Mouse (Mus musculus) midbrain, embryonic 15.5 days (tissue): ENCODE measurements around the gene Pigu. TPM values are rescaled to one million over a fixed set of nuclear protein-coding genes. Genes with fewer than 3 reads are reported as not detected.

ENCODE experiments used
- ATAC-seq: fragments of 200-750 bp; cut with Nextera tagmentation; replicated peaks from 2 replicates; pipeline ENCODE4 v1.8.0; 2017; ENCODE audit warnings: moderate TSS enrichment
- H3K27ac ChIP-seq: fragments of 300-500 bp; sonication (generic); 2 replicates; pipeline ENCODE4 v1.5.1; 2015; ENCODE audit warnings: mild to moderate bottlenecking, inconsistent platforms
- H3K27me3 ChIP-seq: fragments of 300-500 bp; sonication (generic); replicated peaks from 2 replicates; pipeline ENCODE4 v1.6.1; 2015; ENCODE audit warnings: inconsistent platforms
- H3K36me3 ChIP-seq: fragments of 300-500 bp; sonication (generic); replicated peaks from 2 replicates; pipeline ENCODE4 v1.6.1; 2015; ENCODE audit warnings: inconsistent platforms
- H3K4me1 ChIP-seq: fragments of 300-500 bp; sonication (generic); 2 replicates; pipeline ENCODE4 v1.6.1; 2015; ENCODE audit warnings: inconsistent platforms
- H3K4me2 ChIP-seq: fragments of 300-500 bp; sonication (generic); 2 replicates; pipeline ENCODE4 v1.6.1; 2015; ENCODE audit warnings: inconsistent platforms, mild to moderate bottlenecking, moderate library complexity
- H3K4me3 ChIP-seq: fragments of 300-500 bp; sonication (generic); 2 replicates; pipeline ENCODE4 v1.5.1; 2015; ENCODE audit warnings: mild to moderate bottlenecking, inconsistent platforms
- H3K9ac ChIP-seq: fragments of 300-500 bp; sonication (generic); 2 replicates; pipeline ENCODE4 v1.6.1; 2015; ENCODE audit warnings: mild to moderate bottlenecking, inconsistent platforms
- H3K9me3 ChIP-seq: fragments of 300-500 bp; sonication (generic); 2 replicates; pipeline ENCODE4 v1.6.1; 2016; ENCODE audit warnings: inconsistent platforms
- WGBS: fragments of 180-500 bp; shearing (Covaris S2); methylation state at CpG from one replicate; pipeline ENCODE4 v1.1.7; 2015; ENCODE audit warnings: mixed read lengths; 5-methylcytosine and 5-hydroxymethylcytosine counted together
- polyA plus RNA-seq: library from polyadenylated mRNA; unstranded; fragments of >200 nt; fragmentation: Nextera tagmentation; extraction: Ambion mirVana; gene quantifications from 2 replicates; pipeline ENCODE4 v1.2.1, GENCODE M21; 2015

Gene Pigu
- polyA plus RNA-seq, 1 experiment from 2014 or later, result 63.8 TPM

DNA sequence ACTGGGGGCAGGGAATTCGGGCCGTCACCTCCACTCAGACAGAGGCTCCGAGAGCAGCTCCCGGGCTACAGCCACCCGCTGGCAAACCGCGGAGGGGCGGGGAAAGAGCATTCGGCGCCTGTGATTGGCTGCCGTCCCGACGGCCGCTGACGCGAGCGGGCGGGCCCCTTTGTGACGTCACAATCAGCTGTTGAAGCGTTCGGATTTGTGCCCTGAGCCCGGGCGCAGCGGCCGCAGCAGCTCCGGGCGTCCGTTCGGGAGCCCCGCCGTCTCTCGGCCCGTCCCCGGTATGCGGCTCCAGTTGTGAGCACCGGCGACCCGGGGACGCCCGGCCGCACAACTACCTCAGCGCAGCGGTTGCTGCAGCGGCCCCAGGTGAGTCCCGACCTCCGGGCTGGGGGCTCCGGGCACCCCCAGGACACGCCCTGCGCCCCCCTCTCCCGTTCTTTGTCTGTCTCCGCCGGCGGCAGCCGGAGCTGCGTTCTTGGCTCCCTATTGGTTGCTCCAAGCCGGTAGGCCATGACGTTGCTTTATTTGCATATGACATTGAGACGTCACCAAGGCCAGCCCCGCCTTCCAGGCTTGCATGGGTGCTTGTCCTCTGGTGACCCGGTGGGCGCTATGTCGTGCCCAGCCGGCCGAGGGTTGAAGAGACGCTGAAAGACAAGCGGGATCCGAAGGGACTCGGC is 24.6 kb upstream of the Pigu start:
- Histone ChIP-seq H3K4me1 (peaks cover 59% of the 10 kb centered on the region), H3K36me3 (0 out of 2 replicates have a peak, but pooled peaks cover 4% of the 10 kb centered on the region), H3K27me3 (no peaks in the 10 kb centered on the region), H3K4me2 (peak overlapping the region; percentile 73), H3K9ac (peak overlapping the region; percentile 90), H3K4me3 (peak overlapping the region; percentile 61), H3K27ac (peak overlapping the region; percentile 98), H3K9me3 (no peaks in the 10 kb centered on the region)
- peak; percentile 94 for ATAC-seq
- WGBS, result under 1% methylated on average over 59 of the region's 68 CpGs

- Histone ChIP-seq H3K27ac (peak overlapping the region; percentile 98), H3K4me1 (peaks cover 51% of the 10 kb centered on the region)
- WGBS, result 2% methylated on average over 11 of the region's 11 CpGs
Measured at GRCm38 (mm10) chr2:155381060-155381437, 23.8 kb upstream of the Pigu start.

GRCm38 (mm10) chr2:155380261-155381059 is 23.2 kb upstream of the Pigu start, which contains the start of gene Trp53inp2:
Trp53inp2 (plus strand) TSS chr2:155381059.
- H3K27me3 ChIP-seq, result no peaks in the 10 kb centered on the region
- no peaks in the 10 kb centered on the region for H3K9me3 ChIP-seq
- no peaks in the 10 kb centered on the region for H3K36me3 ChIP-seq
- H3K27ac ChIP-seq, result peak within 1 kb of the TSS; percentile 98
- peak within 1 kb of the TSS; percentile 61 for H3K4me3 ChIP-seq
- ATAC-seq, result no peak
- 37% methylated on average over 8 of the region's 8 CpGs for WGBS
- H3K4me2 ChIP-seq, result peak within 1 kb of the TSS; percentile 73
- peak within 1 kb of the TSS; percentile 90 for H3K9ac ChIP-seq
- H3K4me1 ChIP-seq, result peaks cover 45% of the 10 kb centered on the region

More at GRCm38 (mm10) chr2:155381060-155381437, 23.8 kb upstream of the Pigu start:
- Histone ChIP-seq H3K4me2 (peak overlapping the region; percentile 73), H3K36me3 (no peaks in the 10 kb centered on the region), H3K27me3 (no peaks in the 10 kb centered on the region), H3K9ac (peak overlapping the region; percentile 90), H3K9me3 (no peaks in the 10 kb centered on the region), H3K4me3 (peak overlapping the region; percentile 61)
- no peak for ATAC-seq

- no peak overlapping the region for H3K4me2 ChIP-seq
- H3K9ac ChIP-seq, result no peak overlapping the region
- no peak overlapping the region for H3K27ac ChIP-seq
- no peak overlapping the region for H3K4me3 ChIP-seq
- 85% methylated on average over 10 of the region's 10 CpGs for WGBS
- peaks cover 15% of the 10 kb centered on the region for H3K4me1 ChIP-seq
- ATAC-seq, result no peak
- no peaks in the 10 kb centered on the region for H3K27me3 ChIP-seq
- no peaks in the 10 kb centered on the region for H3K36me3 ChIP-seq
- H3K9me3 ChIP-seq, result no peaks in the 10 kb centered on the region
Measured at GRCm38 (mm10) chr2:155376191-155376590, 19.0 kb upstream of the Pigu start.

GRCm38 (mm10) chr2:155374521-155374920 is 17.3 kb upstream of the Pigu start:
- Histone ChIP-seq H3K27ac (no peak overlapping the region), H3K27me3 (no peaks in the 10 kb centered on the region), H3K4me1 (0 out of 2 replicates have a peak, but pooled peaks cover under 1% of the 10 kb centered on the region), H3K9me3 (no peaks in the 10 kb centered on the region), H3K4me2 (no peak overlapping the region), H3K36me3 (no peaks in the 10 kb centered on the region), H3K4me3 (no peak overlapping the region), H3K9ac (no peak overlapping the region)
- ATAC-seq, result no peak

DNA sequence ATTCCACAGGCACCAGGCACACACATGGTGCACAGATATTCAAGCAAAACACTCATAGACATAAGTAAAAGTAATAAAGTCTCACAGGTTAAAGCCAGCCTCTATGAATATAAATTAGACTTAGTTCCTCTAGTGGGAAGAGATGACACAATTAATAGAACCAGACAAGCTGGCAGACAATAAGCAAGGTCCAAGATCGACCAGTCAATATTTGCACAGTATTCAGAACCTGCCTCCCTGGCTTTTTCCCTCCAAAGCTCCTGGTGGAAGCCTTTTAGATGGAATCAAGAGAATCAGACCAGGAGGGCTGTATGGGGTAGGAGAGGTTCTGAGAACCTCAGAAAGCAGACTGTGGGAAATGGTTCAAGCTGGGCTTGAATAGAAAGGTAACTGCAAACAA is 16.7 kb upstream of the Pigu start:
- no peaks in the 10 kb centered on the region for H3K36me3 ChIP-seq
- no peak overlapping the region for H3K4me3 ChIP-seq
- no peak for ATAC-seq
- H3K4me1 ChIP-seq, result no peaks in the 10 kb centered on the region
- no peak overlapping the region for H3K27ac ChIP-seq
- no peak overlapping the region for H3K9ac ChIP-seq
- no peaks in the 10 kb centered on the region for H3K27me3 ChIP-seq
- H3K4me2 ChIP-seq, result no peak overlapping the region
- WGBS, result 70% methylated on average over 1 of the region's 1 CpGs
- no peaks in the 10 kb centered on the region for H3K9me3 ChIP-seq

DNA sequence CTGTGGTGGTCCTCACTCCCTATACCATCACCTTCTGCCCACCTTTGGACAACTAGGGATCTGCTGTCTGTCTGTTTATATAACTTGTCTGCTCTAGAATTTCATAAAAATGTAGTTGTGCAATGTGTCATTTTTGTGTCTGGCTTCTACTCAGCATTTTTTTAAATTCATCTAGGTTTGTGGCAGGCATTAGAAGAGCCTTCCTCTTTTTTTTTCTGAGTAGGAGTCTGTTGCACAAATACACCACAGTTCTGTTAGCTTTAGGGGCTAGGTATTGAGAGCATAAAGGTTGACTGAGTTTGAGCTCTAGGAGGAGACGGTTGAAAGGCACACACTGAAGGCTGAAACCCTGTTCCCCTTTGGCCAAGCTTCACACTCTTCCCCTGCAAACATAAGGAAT is 16.1 kb upstream of the Pigu start:
- no peak for ATAC-seq
- H3K36me3 ChIP-seq, result no peaks in the 10 kb centered on the region
- no peak overlapping the region for H3K9ac ChIP-seq
- no peaks in the 10 kb centered on the region for H3K4me1 ChIP-seq
- no peak overlapping the region for H3K4me3 ChIP-seq
- H3K27me3 ChIP-seq, result no peaks in the 10 kb centered on the region
- no peak overlapping the region for H3K4me2 ChIP-seq
- no peak overlapping the region for H3K27ac ChIP-seq
- WGBS, result 81% methylated on average over 1 of the region's 1 CpGs
- no peaks in the 10 kb centered on the region for H3K9me3 ChIP-seq

GRCm38 (mm10) chr2:155372451-155372850 is 15.2 kb upstream of the Pigu start:
- no peak for ATAC-seq
- no peak overlapping the region for H3K9ac ChIP-seq
- 69% methylated on average over 4 of the region's 4 CpGs for WGBS
- no peaks in the 10 kb centered on the region for H3K27me3 ChIP-seq
- no peaks in the 10 kb centered on the region for H3K4me1 ChIP-seq
- no peak overlapping the region for H3K27ac ChIP-seq
- H3K4me2 ChIP-seq, result no peak overlapping the region
- H3K4me3 ChIP-seq, result no peak overlapping the region
- no peaks in the 10 kb centered on the region for H3K9me3 ChIP-seq
- no peaks in the 10 kb centered on the region for H3K36me3 ChIP-seq

DNA sequence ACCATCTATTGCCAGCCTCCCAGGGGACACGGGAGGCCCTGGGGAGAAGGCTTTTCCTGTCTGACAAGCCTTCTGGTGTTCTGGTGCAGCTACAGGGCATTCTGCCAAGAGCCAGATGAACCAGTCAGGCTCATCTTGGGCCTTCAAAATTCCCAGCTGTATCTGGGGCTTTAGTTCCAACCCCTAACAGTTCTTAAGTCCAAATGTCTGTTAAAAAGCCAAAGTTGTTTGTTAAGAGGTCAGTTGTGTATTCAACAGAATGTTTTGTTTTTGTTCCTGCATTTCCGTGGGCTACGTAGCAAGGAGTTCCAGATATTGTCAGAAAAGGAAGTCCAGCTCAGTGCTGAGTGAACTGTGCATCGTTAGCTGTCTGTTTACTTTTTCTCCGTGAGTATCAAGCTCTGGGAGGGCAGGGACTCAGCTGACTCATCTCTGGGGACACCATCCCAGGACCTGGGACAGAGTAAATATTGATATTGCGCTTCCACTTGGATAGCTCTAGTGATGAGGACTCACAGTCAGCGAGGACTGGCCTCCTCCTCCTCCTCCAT is 12.2 kb upstream of the Pigu start:
- Histone ChIP-seq H3K27me3 (no peaks in the 10 kb centered on the region), H3K4me3 (no peak overlapping the region), H3K4me2 (no peak overlapping the region), H3K27ac (no peak overlapping the region), H3K9ac (no peak overlapping the region), H3K4me1 (no peaks in the 10 kb centered on the region), H3K36me3 (no peaks in the 10 kb centered on the region), H3K9me3 (no peaks in the 10 kb centered on the region)
- WGBS, result 71% methylated on average over 7 of the region's 7 CpGs
- ATAC-seq, result no peak

DNA sequence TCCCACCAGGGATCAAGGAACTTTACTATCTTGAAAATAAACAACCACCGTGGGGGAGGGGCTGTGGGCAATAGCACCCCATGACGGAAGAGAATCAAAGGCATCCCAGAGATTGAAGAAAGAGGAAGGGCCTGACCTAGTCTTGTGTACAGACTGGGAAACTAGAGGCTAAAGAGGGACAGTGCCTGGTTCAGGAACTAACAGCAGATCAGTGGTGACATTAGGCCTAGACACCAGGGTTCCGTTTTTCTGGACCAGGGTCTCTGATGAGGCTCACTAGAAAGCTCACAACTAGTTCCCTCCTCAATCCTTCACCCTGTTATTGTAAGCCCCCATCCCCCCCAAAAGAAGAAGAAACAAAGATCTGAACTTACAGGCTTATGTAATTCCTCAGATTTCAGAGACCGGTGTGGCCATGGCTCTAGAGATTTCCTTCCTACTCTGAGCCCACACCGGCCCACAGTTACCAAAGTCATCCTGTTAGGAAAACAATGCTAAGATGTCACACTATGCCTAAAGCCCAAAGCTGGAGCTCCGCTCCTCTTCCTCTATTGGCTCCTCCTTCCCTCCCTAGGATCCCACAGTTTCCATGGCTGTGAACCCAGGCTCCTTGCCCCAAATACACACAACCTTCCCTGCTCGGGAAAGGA is 10.5 kb upstream of the Pigu start:
- Histone ChIP-seq H3K4me3 (no peak overlapping the region), H3K4me2 (no peak overlapping the region), H3K36me3 (no peaks in the 10 kb centered on the region), H3K27me3 (no peaks in the 10 kb centered on the region), H3K9ac (no peak overlapping the region), H3K9me3 (no peaks in the 10 kb centered on the region), H3K4me1 (no peaks in the 10 kb centered on the region), H3K27ac (no peak overlapping the region)
- WGBS, result 81% methylated on average over 7 of the region's 7 CpGs
- no peak for ATAC-seq

GRCm38 (mm10) chr2:155357686-155358399 is 613 bp upstream of the Pigu start:
- Histone ChIP-seq H3K4me3 (peak overlapping the region; percentile 60), H3K9ac (peak overlapping the region; percentile 50), H3K27me3 (no peaks in the 10 kb centered on the region), H3K36me3 (no peaks in the 10 kb centered on the region), H3K27ac (peak overlapping the region; percentile 83), H3K4me2 (peak overlapping the region; percentile 69), H3K9me3 (no peaks in the 10 kb centered on the region), H3K4me1 (peaks cover 17% of the 10 kb centered on the region)
- WGBS, result 35% methylated on average over 14 of the region's 14 CpGs
- ATAC-seq, result peak; percentile 72

DNA sequence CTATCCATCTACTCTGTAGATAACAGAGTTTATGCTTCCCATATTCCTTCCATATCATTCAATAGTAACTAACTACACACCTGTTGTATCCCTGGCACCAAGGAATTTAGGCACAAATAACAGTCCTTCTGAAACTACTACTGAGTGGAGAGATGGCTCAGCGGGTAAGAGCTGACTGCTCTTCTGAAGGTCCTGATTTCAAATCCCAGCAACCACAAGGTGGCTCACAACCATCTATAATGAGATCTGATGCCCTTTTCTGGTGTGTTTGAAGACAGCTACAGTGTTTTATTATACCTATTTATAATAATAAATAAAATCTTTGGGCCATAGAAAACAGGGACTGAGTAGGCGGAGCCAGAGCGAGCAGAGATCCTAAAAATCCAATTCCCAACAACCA is 2.8 kb downstream of the Pigu start:
- H3K4me2 ChIP-seq, result no peak overlapping the region
- no peak for ATAC-seq
- H3K4me3 ChIP-seq, result no peak overlapping the region
- H3K9ac ChIP-seq, result no peak overlapping the region
- peaks cover 17% of the 10 kb centered on the region for H3K4me1 ChIP-seq
- no peaks in the 10 kb centered on the region for H3K27me3 ChIP-seq
- no peak overlapping the region for H3K27ac ChIP-seq
- 88% methylated on average over 3 of the region's 3 CpGs for WGBS
- no peaks in the 10 kb centered on the region for H3K36me3 ChIP-seq
- H3K9me3 ChIP-seq, result no peaks in the 10 kb centered on the region
